Mouse (Mus musculus): ENCODE data around the gene Asic4. TPM values are rescaled to one million over a fixed set of nuclear protein-coding genes. Genes with fewer than 3 reads are reported as not detected.

The Asic4 gene
- polyA plus RNA-seq, 1 experiment, result 0.08 TPM

- TF ChIP-seq POLR2A (IDR thresholded peaks at IDR 0.05; ENCODE audit: low read depth, low read length), result no peak
- Histone ChIP-seq H3K4me1 (ENCODE audit: control insufficient read depth, insufficient read depth, low read length) (no peaks in the 10 kb centered on the region), H3K36me3 (ENCODE audit: control insufficient read depth, insufficient read depth, low read length) (no peaks in the 10 kb centered on the region), H3K4me3 (ENCODE audit: insufficient read depth, low read depth, low read length) (no peak overlapping the region), H3K27ac (ENCODE audit: insufficient read depth, low read depth, low read length) (no peak overlapping the region), H3K27me3 (replicated peaks; ENCODE audit: control insufficient read depth, insufficient read depth, low read length) (no peaks in the 10 kb centered on the region)
- whole genome bisulfite sequencing, result 97% methylated on average over 3 of the region's 3 CpGs
- no peak for DNase-seq
These were observed 38.0 kb upstream of the Asic4 start for GRCm38 (mm10) chr1:75412196-75412595.

DNA sequence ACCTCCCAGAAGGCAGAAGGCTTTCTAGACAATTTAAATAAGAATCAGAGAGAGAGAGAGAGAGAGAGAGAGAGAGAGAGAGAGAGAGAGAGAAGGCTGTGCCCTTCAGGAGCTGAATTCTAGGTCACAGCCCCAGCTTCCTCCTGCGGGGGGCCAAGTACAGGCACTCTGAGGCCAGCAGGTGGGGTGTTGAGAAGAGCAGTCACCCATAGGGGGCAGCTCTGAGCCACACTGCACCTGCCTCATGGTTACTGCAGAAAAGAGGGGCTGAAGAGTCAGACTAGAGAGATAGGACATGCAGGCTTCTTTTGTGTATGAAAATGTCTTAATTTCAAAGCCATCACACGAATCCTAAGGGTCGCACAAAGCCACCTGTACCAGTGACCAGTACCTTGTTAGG lies 36.5 kb upstream of the Asic4 start:
- no peak for TF ChIP-seq POLR2A (IDR thresholded peaks at IDR 0.05; ENCODE audit: low read depth, low read length)
- TF ChIP-seq CTCF (conservative IDR thresholded peaks at IDR 0.05; ENCODE audit: insufficient read depth, insufficient read length, low read depth, low read length), result peak; percentile 49
- Histone ChIP-seq H3K27me3 (replicated peaks; ENCODE audit: control insufficient read depth, insufficient read depth, low read length) (no peaks in the 10 kb centered on the region), H3K36me3 (ENCODE audit: control insufficient read depth, insufficient read depth, low read length) (no peaks in the 10 kb centered on the region), H3K27ac (ENCODE audit: insufficient read depth, low read depth, low read length) (no peak overlapping the region), H3K4me1 (ENCODE audit: control insufficient read depth, insufficient read depth, low read length) (no peaks in the 10 kb centered on the region), H3K4me3 (ENCODE audit: insufficient read depth, low read depth, low read length) (no peak overlapping the region)
- WGBS, result 72% methylated on average over 3 of the region's 3 CpGs
- peak; percentile 13 for DNase-seq

- no peak overlapping the region for H3K4me3 ChIP-seq (ENCODE audit: insufficient read depth, low read depth, low read length)
- DNase-seq, result no peak
- H3K4me1 ChIP-seq (ENCODE audit: control insufficient read depth, insufficient read depth, low read length), result no peaks in the 10 kb centered on the region
- H3K36me3 ChIP-seq (ENCODE audit: control insufficient read depth, insufficient read depth, low read length), result no peaks in the 10 kb centered on the region
- 46% methylated on average over 20 of the region's 20 CpGs for WGBS
- TF ChIP-seq POLR2A (IDR thresholded peaks at IDR 0.05; ENCODE audit: low read depth, low read length), result no peak
- H3K27ac ChIP-seq (ENCODE audit: insufficient read depth, low read depth, low read length), result no peak overlapping the region
- peaks cover 1% of the 10 kb centered on the region; the same call in 1 of the 2 replicates for H3K27me3 ChIP-seq (replicated peaks; ENCODE audit: control insufficient read depth, insufficient read depth, low read length)
These were observed 28.4 kb upstream of the Asic4 start for GRCm38 (mm10) chr1:75421794-75422193.

- no peak overlapping the region for H3K27ac ChIP-seq (ENCODE audit: insufficient read depth, low read depth, low read length)
- TF ChIP-seq POLR2A (IDR thresholded peaks at IDR 0.05; ENCODE audit: low read depth, low read length) (no peak), CTCF (conservative IDR thresholded peaks at IDR 0.05; ENCODE audit: insufficient read depth, insufficient read length, low read depth, low read length) (no peak)
- WGBS, result 27% methylated on average over 32 of the region's 32 CpGs
- H3K36me3 ChIP-seq (ENCODE audit: control insufficient read depth, insufficient read depth, low read length), result no peaks in the 10 kb centered on the region
- no peaks in the 10 kb centered on the region for H3K4me1 ChIP-seq (ENCODE audit: control insufficient read depth, insufficient read depth, low read length)
- peaks cover 1% of the 10 kb centered on the region; the same call in 1 of the 2 replicates for H3K27me3 ChIP-seq (replicated peaks; ENCODE audit: control insufficient read depth, insufficient read depth, low read length)
- H3K4me3 ChIP-seq (ENCODE audit: insufficient read depth, low read depth, low read length), result no peak overlapping the region
- no peak for DNase-seq
These were observed 27.9 kb upstream of the Asic4 start for GRCm38 (mm10) chr1:75422216-75422822.

DNA sequence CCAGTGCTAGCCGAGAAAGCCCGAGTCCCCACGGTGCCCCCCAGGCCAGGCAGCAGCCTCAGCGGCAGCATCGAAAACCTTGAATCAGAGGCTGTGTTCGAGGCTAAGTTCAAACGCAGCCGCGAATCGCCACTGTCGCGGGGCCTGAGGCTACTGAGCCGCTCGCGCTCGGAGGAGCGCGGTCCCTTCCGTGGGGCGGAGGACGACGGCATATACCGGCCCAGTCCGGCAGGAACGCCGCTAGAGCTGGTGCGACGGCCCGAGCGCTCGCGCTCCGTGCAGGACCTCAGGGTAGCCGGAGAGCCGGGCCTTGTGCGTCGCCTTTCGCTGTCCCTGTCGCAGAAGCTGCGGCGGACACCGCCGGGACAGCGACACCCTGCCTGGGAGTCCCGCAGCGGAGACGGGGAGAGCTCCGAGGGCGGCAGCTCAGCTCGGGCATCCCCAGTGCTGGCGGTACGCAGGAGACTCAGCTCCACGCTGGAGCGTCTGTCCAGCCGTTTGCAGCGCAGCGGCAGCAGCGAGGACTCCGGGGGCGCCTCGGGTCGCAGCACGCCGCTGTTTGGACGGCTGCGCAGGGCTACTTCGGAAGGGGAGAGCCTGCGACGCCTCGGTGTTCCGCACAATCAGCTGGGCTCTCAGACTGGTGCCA lies 27.3 kb upstream of the Asic4 start:
- no peak for TF ChIP-seq POLR2A (IDR thresholded peaks at IDR 0.05; ENCODE audit: low read depth, low read length)
- no peak for TF ChIP-seq CTCF (conservative IDR thresholded peaks at IDR 0.05; ENCODE audit: insufficient read depth, insufficient read length, low read depth, low read length)
- no peaks in the 10 kb centered on the region for H3K36me3 ChIP-seq (ENCODE audit: control insufficient read depth, insufficient read depth, low read length)
- no peak overlapping the region for H3K27ac ChIP-seq (ENCODE audit: insufficient read depth, low read depth, low read length)
- whole genome bisulfite sequencing, result 3% methylated on average over 71 of the region's 71 CpGs
- H3K27me3 ChIP-seq (replicated peaks; ENCODE audit: control insufficient read depth, insufficient read depth, low read length), result peaks cover 1% of the 10 kb centered on the region; the same call in 1 of the 2 replicates
- peak overlapping the region; percentile 16; the same call in 1 of the 2 replicates for H3K4me3 ChIP-seq (ENCODE audit: insufficient read depth, low read depth, low read length)
- no peaks in the 10 kb centered on the region for H3K4me1 ChIP-seq (ENCODE audit: control insufficient read depth, insufficient read depth, low read length)
- peak; percentile 21 for DNase-seq

DNA sequence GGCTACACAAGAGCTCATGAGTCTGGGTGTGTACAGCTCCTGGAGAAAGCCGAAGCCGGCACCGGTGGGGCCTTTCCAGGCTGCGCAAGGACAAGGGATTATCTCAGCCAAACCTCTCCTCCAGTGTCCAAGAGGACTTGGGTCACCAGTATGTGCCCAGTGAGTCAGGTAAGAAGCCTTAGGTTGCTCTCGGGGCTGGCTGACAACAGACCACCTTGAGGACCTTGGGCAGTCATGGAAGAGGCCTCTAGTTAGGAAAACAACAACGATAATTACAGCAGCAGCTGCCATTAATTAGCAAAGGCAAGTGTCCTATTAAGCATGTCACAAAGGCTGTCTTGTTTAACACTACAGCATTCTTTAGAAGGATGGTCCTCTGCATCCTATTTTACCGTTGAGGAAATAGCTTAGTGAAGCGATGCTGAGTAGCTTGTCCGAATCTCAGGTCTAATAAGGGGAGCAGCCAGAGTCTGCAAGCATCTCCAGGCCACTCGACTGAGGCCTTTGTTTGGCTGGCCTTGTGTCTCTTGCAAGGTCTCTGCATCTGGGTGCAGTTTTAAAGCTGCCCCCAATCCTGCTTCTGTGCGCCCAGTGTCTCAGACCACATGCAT lies 26.4 kb upstream of the Asic4 start:
- WGBS, result 87% methylated on average over 11 of the region's 11 CpGs
- no peak overlapping the region for H3K27ac ChIP-seq (ENCODE audit: insufficient read depth, low read depth, low read length)
- TF ChIP-seq POLR2A (IDR thresholded peaks at IDR 0.05; ENCODE audit: low read depth, low read length) (no peak), CTCF (conservative IDR thresholded peaks at IDR 0.05; ENCODE audit: insufficient read depth, insufficient read length, low read depth, low read length) (no peak)
- no peak for DNase-seq
- no peaks in the 10 kb centered on the region for H3K4me1 ChIP-seq (ENCODE audit: control insufficient read depth, insufficient read depth, low read length)
- no peak overlapping the region for H3K4me3 ChIP-seq (ENCODE audit: insufficient read depth, low read depth, low read length)
- H3K27me3 ChIP-seq (replicated peaks; ENCODE audit: control insufficient read depth, insufficient read depth, low read length), result peaks cover 1% of the 10 kb centered on the region; the same call in 1 of the 2 replicates
- no peaks in the 10 kb centered on the region for H3K36me3 ChIP-seq (ENCODE audit: control insufficient read depth, insufficient read depth, low read length)

GRCm38 (mm10) chr1:75425796-75426471 lies 24.3 kb upstream of the Asic4 start:
- Histone ChIP-seq H3K4me1 (ENCODE audit: control insufficient read depth, insufficient read depth, low read length) (no peaks in the 10 kb centered on the region), H3K36me3 (ENCODE audit: control insufficient read depth, insufficient read depth, low read length) (no peaks in the 10 kb centered on the region), H3K27me3 (replicated peaks; ENCODE audit: control insufficient read depth, insufficient read depth, low read length) (peaks cover 1% of the 10 kb centered on the region; the same call in 1 of the 2 replicates), H3K4me3 (ENCODE audit: insufficient read depth, low read depth, low read length) (no peak overlapping the region), H3K27ac (ENCODE audit: insufficient read depth, low read depth, low read length) (no peak overlapping the region)
- TF ChIP-seq POLR2A (IDR thresholded peaks at IDR 0.05; ENCODE audit: low read depth, low read length) (no peak), CTCF (conservative IDR thresholded peaks at IDR 0.05; ENCODE audit: insufficient read depth, insufficient read length, low read depth, low read length) (peak; percentile 58)
- WGBS, result 44% methylated on average over 10 of the region's 10 CpGs
- peak; percentile 29 for DNase-seq

All from kidney, adult 2 months (tissue).